Mouse (Mus musculus): ENCODE results near the gene Kcnmb4.

Kcnmb4 gene

DNA sequence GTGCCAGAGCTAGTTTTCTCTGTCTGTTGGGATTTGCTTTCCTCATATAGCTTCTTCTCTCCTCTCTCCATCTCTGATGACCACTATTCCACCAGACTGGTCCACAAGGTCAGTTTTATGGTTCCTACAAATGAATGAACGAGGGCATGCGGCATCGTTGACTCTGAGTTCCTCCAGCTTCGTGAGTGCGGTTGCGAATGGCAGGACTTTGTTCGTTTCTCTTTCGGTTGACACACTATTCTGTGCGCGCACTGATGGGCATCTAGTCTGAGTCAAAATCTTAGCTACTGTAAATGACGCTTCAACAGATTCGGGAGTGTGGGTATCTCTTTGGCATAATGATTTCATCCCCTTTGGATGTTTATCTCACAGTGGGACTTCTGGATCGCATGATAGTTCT, 76.7 kb downstream of the Kcnmb4 start:
- no peak for DNase-seq

DNA sequence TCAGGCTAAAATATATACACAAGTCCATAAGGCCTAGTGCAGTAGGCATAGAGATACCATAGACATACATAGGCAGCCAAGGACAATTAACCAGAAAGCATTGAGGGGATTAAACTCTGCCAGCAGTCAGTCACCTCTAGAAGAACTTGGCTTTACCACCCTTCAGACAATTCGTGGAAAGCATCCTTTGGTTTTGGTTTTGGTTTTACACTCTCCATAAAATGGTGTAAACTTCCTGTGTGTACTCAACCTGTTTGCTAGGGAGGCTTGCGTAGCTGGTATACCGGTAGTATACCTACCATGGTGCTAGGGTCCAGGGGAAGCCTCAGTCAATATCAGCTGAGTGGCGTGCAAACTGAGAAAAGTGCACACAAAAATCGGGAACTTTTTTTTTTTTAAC, 77.4 kb downstream of the Kcnmb4 start:
- no peak for DNase-seq

DNA sequence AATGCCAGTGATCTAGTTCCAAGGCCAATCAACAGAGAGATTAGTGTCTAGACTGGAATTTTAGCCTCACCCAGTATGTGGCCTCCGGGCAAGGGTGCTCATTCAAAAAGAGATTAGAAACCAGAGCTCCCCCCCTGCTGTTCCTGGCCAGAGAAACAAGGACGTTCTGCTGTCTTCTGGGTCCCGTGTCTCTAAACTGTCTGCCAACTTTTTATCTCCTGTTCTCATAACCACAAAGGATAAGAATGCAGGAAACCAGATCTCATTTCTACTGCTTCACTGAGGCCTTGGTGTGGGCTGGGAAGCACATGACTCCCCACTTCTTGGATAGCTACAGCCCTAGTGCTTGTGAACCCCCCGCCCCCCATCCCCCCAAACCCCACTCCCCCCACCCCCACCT, 79.1 kb downstream of the Kcnmb4 start:
- no peak for DNase-seq

DNA sequence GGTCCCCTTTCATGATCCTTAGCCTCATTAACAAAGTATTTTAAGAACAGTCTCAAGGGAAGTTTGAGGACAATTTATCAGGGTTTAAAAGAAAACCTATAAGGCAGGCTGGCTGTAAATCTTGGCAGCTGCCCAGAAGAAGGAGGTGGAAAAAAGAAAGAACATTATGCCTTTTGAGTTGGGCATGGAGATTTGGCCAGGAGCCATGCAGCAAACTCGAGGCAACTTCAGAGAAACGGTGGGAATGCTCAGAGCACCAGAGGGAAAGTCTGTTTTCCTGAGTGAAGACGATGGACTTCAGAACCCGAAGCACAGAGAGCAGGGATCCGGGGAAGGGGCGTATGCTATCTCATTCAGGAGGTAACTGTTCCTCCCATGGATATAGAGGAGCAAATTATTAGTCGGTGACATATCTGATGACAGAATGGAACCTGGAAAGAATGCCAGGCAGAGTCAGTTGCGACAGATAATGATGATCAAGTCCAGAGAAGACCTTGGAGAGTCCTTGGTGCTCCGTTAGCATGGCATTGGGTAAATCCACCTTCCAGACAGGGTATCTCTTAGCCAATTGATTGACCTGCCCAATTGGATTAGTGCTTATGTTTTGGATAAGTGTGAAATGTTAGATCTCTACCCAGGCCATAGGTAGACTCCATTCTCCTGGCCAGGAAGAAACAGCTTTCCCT, 79.7 kb downstream of the Kcnmb4 start:
- no peak for DNase-seq

DNA sequence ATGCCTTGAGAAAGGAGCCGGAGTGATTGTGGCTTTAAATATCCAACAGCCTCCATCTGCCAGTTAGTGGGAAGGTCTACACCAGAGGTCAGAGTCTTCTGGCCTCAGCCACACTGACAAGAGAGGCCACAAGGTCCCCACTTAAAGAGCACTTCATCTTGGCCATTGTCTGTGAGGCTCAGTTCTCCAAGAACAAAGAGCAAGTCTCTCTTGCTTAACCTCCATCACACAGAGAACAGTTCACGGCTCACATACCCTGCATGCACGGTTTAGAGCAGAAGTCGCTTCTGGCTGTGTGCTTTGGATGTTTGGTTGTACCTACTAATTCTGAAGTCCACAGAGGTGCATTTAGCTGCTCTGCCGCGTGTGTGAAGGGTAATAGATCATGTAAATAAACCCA, 84.8 kb downstream of the Kcnmb4 start:
- DNase-seq, result no peak

DNA sequence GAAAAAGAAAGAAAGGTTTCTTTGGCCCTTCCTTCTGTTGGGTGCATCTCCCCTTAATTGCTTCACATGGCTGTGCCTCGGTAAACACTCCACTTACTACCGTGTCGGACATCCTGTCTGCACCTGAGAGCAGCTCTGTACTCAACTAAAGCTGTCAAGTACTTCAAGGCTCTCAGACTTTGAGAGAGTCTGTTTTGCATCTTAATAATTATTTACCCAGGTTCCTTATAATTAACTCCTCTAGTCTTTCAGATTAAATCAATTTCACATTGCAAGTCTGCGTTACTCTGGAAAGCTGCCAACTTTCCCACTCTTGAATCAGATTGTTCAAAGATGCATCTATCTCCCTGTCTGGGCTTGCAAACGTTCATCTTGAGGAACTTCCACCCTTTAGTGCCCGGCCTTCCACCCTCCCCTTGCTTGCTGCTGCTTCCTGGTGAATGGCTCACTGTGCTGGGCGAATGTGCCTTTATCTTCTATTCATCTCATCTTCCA, 87.2 kb downstream of the Kcnmb4 start:
- peak in 1 of 2 experiments; percentile 22 for DNase-seq

DNA sequence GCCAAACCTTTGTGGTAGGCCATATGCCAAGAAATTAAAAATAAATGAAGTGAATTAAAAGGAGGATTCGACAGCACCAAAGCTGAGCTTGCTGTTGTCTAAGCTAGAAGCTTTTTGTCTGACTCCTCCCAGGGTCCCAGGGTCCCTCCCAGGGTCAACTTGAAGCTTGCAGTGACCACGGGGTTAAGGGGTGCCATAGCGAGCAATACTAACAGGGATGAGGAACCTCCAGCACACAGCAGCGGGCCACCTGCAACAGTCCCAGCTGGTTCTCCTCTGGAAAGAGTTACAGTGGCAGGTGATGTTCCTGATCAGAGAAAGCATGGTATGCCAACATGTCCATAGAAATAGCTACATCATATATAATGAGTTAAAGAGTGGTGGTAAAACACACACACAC, 89.3 kb downstream of the Kcnmb4 start:
- DNase-seq, result no peak

DNA sequence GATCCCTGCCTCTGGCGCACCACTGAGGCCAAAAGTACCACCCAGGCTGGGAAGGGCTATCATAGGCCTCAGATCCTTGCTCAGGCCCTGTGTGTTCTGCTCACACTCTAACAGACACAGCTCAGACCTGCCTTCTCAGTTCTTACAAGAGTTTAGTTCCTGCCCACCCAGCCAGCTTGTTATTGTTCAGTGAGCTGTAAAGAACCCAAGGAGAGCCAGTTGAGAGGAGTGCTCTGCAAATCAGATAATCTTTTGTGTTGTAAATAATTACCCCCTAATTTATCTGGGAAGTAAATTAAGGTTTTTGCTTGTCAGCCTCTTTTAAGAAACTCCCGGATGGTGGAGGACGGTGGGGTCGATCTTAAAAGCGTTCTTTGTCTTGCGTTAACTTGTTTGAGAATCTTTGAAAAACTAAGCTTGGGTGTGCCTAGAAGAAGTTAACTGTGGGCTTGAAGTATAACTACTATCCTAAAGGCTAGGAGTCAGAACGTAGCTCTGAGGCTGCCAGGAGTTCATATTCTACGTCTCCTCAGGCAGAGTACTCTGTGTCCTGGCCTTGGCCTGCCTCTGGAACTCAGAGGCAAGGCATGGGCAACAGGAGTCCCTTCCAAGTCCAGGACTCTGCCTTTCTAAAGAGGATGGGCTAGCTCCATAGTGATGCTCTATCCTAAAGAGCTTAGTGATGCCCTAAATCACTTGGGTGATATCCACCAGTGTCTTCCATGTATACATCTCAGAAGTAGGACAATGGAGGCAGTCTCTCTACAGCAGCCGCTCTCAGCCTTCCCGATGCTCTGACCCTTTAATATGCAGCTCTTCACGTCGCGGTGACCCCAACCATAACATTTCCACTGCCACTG, 90.6 kb downstream of the Kcnmb4 start:
- peak in 1 of 2 experiments; percentile 26 for DNase-seq

DNA sequence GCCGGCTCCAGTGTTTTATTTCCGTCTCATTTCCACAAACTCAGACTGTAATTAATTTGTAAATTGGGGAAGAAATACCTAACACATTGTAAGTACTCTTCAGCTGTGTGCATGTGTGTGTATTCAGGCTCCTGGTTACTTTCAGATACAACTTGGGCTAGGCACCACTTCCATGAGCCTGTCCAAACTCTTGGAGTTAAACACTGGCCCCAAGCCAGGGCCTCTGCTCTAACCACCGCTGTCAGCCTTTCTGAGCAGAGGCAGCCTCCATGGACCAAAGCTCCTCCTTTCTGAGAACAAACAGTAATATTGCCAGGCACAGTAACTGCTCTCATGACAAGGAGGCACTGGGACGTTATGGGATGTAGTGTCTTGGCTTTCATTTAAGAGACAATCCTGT, 96.8 kb downstream of the Kcnmb4 start:
- DNase-seq, result no peak

DNA sequence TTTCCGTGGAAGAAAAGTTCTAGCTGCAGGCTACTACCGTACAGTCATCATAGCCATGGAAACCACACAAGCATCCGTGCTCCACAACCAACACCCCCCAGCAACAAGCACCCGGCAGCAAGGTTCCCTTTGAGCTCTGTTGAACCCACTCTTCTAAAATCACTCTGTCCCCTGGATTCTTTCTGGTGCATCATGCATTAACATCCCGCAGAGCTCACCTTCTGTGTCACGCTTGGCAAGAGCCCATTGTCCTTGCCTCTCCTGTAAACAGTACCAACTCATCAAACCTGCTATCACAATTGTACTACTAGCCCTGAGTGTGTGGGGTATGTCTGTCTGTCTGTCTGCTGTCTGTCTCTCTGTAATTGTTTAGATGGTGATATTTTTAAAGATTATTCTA, 99.6 kb downstream of the Kcnmb4 start:
- DNase-seq, result no peak

DNA sequence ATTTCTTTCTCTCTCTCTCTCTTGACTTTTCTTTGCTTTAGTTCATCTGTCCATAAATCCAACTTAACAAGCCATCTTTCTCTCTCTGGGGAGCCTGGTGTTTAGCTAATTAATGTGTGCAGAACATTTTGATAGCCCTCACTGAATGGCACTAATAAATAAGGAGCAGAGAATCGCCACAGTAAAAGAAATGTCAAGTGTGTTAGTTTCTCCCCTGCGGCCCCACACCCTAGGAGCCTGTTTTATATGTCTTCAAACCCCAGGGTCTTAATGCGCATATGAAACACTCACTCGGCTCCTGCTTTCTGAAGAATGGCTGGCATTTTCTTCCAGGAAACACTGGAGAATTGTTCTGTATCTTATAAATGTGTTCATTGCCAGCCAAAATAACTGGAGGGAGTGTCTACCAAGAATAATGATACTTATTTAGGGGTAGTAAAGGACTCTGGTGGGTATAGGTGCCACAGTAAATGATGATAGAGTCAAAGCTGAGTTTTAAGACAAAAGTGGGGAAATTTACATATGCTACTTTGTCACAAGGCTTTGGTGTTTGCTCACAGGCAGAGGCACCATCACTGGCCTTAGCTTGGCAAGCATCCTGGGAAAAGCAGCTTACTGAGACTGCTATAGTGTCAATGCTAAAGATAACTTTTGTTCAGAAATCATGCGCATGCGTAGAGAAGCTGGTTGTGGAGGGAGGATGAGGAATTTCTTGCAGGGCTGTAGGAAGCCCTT, 102.5 kb downstream of the Kcnmb4 start:
- no peak for DNase-seq
